Mouse (Mus musculus): ENCODE data around the gene Prf1. TPM values are rescaled to one million over a fixed set of nuclear protein-coding genes. Genes with fewer than 3 reads are reported as not detected.

The Prf1 gene
- polyA plus RNA-seq, 1 experiment: 1.2 TPM

- no peak for DNase-seq (ENCODE audit: low read depth, low spot score)
- 84% methylated on average over 4 of the region's 4 CpGs for WGBS
Measured at GRCm38 (mm10) chr10:61284309-61284708, 13.3 kb upstream of the Prf1 start.

GRCm38 (mm10) chr10:61285271-61285670, 12.4 kb upstream of the Prf1 start:
- 68% methylated on average over 11 of the region's 11 CpGs for WGBS

DNA sequence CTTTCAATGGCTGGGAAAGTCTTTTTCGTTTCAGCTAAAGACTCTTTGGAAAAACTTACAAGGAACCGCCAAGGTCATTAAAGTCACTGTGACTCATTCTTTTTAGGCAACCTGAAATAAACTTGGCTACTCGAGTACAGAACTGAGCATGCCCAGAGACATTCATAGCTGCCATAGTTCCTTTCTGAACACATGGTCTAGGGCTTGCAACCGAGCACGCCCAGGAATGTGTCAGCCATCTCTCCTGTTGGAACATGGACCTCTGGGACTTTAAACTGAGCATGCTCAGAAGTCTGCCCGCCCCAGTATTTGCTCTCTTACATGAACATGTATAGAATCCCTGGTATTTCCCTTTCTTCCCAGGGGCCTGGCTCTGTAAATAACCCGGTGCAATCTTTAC, 11.4 kb upstream of the Prf1 start:
- WGBS: 20% methylated on average over 7 of the region's 7 CpGs
- no peak for DNase-seq (ENCODE audit: low read depth, low spot score)

More at GRCm38 (mm10) chr10:61285271-61285670, 12.4 kb upstream of the Prf1 start:
- no peak for DNase-seq (ENCODE audit: low read depth, low spot score)

GRCm38 (mm10) chr10:61290016-61290415, 7.6 kb upstream of the Prf1 start:
- no peak for DNase-seq (ENCODE audit: low read depth, low spot score)
- WGBS: 63% methylated on average over 2 of the region's 2 CpGs

DNA sequence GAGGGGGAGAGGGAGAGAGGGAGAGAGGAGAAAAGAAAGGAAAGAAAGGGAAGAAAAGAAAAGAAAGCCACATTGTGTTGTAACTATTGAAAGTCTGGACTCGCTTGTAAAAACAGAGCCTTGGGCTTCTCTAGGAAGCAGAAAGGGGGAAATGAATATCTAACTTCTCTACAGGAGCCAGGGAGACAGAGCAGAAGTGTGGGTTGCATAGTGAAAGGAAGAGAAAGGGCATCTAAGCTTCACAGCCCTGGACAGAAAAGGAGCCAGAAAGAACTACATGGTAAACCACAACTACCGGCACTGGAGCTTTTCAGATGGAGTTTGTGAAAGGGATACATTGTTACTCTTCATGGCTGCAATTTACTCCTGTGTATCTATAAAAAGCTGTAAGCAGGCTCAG, 7.2 kb upstream of the Prf1 start:
- WGBS: 56% methylated on average over 2 of the region's 2 CpGs
- no peak for DNase-seq (ENCODE audit: low read depth, low spot score)

DNA sequence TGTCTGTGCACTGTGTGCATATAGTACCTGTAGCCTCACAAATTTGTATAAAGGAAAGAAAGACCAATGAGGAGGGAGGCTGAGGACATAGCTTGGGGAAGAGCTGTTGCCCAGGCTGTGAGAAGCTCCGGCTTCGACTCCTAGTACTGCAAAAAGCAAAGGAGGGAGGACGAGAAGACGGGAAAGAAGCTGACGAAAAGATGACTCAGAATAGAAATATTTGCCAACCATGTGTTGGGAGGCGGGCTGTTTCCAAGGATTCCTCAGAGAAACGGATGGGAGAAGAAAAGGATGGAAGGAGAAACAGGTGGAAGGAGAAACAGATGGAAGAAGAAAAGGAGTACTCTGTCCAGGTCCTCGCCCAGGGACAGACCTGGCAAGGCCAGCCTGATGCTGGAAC, 3.4 kb upstream of the Prf1 start:
- no peak for DNase-seq (ENCODE audit: low read depth, low spot score)
- 51% methylated on average over 8 of the region's 8 CpGs for WGBS

- no peak for DNase-seq (ENCODE audit: low read depth, low spot score)
- WGBS: 76% methylated on average over 8 of the region's 8 CpGs
Measured at GRCm38 (mm10) chr10:61296713-61297445, 754 bp upstream of the Prf1 start.

DNA sequence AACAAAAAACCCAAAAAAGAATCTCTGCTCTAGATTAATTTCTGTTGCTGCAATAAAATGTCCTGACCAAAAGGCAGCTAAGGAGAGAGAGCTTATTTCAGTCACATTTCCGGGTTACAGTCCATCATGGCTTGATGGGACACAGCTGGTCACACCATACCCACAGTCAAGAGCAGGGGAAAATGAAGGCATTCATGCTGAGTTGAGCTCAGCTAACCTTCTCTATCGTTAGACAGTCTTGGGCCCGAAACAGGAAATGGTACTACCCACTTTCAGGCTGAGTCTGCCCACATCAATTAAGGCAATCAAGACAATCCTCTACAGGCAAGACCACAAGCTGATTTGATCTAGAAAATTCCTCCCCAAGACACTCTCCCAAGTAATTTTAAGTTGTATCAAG, 3.4 kb downstream of the Prf1 start:
- no peak for DNase-seq (ENCODE audit: low read depth, low spot score)

GRCm38 (mm10) chr10:61304046-61304445, 6.4 kb downstream of the Prf1 start:
- WGBS: 47% methylated on average over 6 of the region's 6 CpGs
- DNase-seq (ENCODE audit: low read depth, low spot score): no peak

More for the DNA sequence above, 3.4 kb downstream of the Prf1 start:
- 58% methylated on average over 3 of the region's 3 CpGs for WGBS

- DNase-seq (ENCODE audit: low read depth, low spot score): no peak
Measured at GRCm38 (mm10) chr10:61305928-61306590, 8.4 kb downstream of the Prf1 start.

DNA sequence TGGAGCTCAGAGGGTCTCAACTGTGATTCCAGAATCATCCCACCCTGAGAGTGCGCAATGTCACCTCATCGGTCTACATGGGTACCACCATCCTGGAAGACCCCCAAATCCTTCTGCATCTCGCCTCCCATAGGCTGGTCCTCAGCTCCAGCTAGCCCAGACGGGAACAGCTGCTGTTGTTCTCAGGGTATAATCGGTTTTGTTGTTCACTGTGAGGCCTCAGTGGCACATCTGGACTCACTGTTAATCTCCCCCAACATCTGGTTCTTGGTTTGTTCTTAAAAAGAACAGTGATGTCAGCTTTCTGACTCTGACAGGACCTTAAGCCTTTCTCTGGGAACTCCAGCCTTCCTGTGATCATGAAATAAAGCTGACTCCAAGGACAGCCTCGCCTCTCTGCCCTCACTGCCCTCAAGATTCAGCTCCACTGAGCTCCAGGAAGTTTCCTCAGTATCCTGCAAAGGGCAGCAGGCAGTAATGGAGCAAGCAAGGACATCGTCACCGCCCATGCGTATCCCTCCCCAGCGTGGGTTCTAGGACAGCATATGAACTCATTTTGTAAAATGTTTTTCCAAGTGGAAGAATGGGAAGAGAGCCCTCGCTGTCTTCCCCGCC, 11.2 kb downstream of the Prf1 start:
- DNase-seq (ENCODE audit: low read depth, low spot score): no peak
- WGBS: 68% methylated on average over 12 of the region's 12 CpGs

More at GRCm38 (mm10) chr10:61305928-61306590, 8.4 kb downstream of the Prf1 start:
- WGBS: 82% methylated on average over 13 of the region's 13 CpGs

DNA sequence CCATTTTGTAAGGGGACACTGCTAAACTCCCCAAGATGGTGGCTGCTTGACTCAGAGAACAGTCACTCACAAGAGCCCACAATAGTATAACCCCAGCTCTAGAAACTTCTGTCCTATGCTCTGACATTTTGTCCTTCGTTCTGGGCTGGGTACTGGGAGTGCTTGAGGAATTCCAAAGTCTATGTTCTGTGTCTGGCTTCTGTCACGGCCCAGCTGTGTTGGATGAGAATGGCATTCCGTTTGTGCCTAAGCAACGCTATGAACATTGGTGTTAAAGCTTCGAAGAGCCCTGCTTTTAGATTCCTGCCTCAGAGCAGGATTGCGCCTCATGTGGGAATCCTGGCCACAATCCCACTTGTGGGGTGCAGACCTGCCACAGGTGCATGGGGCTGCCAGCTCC, 14.5 kb downstream of the Prf1 start:
- no peak for DNase-seq (ENCODE audit: low read depth, low spot score)

GRCm38 (mm10) chr10:61312754-61313153, 15.1 kb downstream of the Prf1 start:
- no peak for DNase-seq (ENCODE audit: low read depth, low spot score)
- 30% methylated on average over 7 of the region's 7 CpGs for WGBS

More for the DNA sequence above, 14.5 kb downstream of the Prf1 start:
- whole genome bisulfite sequencing: 68% methylated on average over 6 of the region's 6 CpGs

DNA sequence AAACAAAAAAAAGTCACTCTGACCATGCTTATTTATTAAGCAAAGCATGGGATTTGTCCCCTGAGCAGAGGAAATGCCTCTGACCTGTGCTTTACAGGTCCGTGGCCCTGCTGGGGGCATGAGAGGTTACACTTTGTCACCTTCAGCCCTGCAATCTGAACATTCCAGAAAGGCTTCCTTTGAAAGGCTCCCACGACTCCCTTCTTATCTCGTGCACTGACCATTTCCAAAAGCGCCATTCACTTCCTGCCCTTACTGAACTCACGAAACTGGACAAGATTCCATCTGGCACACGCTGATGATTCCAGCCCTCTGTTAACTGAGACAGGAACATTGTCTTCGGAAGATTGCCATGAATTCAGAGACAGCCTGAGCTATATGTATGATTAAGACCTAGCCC, 16.1 kb downstream of the Prf1 start:
- no peak for DNase-seq (ENCODE audit: low read depth, low spot score)
- 64% methylated on average over 7 of the region's 7 CpGs for WGBS

DNA sequence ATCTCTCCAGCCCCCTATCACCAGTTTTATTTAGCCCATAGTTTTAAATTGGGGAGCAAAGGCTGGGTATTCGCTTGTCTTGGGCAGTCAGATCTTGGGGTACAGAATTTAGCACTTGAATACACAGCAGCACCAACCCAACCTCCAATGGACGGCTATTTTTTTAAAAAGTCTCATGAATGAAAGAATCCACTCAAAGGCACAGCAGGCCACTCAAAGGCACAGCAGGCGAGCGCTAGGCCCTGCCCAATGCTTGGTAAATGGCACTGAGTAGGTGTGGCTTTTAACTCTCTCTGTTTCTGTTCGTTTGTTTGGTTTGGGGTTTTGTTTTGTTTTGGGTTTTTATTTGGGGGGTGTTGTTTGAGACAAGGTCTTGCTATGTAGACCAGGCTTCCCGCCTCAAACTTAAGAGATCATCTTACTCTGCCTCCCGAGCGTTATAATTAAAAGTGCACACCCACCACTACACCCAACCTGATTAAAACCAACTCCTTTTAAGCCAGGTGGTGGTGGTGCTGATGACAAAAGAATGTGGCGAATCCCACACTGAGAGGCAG, 17.8 kb downstream of the Prf1 start:
- WGBS: 76% methylated on average over 9 of the region's 9 CpGs
- DNase-seq (ENCODE audit: low read depth, low spot score): no peak

GRCm38 (mm10) chr10:61318527-61318926, 20.9 kb downstream of the Prf1 start:
- no peak for DNase-seq (ENCODE audit: low read depth, low spot score)
- WGBS: 95% methylated on average over 3 of the region's 3 CpGs

DNA sequence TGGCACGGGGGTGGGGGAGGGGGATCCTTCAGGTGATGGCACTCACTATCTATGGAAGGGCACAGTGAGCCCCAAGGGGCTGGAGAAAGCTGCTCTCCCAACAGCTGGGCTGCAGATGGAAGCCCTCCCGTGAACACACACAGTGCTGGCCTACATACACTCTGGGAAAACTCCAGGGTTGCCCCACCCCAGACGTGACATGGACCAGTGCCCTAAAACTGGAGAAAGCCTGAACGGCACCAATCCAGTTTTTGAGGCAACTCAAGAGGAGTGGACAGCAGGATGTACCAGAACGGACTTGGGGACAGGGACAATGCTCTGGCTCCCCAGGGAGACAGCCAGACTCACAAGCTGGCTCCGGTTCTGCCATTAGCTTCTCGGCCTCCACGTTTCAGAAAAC, 27.1 kb downstream of the Prf1 start:
- WGBS: 67% methylated on average over 8 of the region's 8 CpGs
- no peak for DNase-seq (ENCODE audit: low read depth, low spot score)

DNA sequence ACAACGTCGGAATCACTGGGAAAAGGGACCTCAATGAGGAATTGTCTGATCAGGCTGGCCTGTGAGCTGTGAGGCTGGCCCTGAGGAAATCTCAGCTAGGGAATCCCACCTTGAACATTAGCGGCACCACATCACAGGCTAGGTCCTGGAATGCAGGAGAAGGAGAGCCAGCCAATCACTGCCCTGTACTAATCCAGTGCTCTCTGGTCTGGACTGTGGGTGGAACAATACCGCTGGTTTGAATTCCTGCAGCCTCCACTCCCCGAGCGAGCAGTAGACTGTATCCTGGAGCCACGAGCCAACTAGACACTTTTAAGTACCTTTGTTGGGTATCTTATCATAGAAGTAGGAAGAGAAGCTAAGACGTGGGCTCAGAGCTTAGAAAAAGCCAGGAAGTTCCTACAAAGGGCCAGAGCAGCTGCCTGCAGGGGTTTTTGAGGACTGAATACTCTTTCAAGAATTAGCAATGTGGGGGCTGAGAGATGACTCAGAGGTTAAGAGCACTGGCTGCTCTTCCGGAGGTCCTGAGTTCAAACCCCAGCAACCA, 28.2 kb downstream of the Prf1 start:
- DNase-seq (ENCODE audit: low read depth, low spot score): no peak
- 46% methylated on average over 9 of the region's 9 CpGs for WGBS

GRCm38 (mm10) chr10:61327545-61327944, 29.9 kb downstream of the Prf1 start:
- no peak for DNase-seq (ENCODE audit: low read depth, low spot score)
- WGBS: 63% methylated on average over 10 of the region's 10 CpGs

GRCm38 (mm10) chr10:61328927-61329326, 31.3 kb downstream of the Prf1 start:
- DNase-seq (ENCODE audit: low read depth, low spot score): no peak
- 78% methylated on average over 7 of the region's 7 CpGs for WGBS

All from large intestine, adult 2 months (tissue).